Mouse (Mus musculus) kidney, adult 2 months (tissue): ENCODE data around the gene Rpia.

ENCODE experiments used
- CTCF ChIP-seq: fragments of 200-500 bp; conservative IDR thresholded peaks from 2 replicates; pipeline ENCODE4 v1.5.1; 2011; ENCODE audit warnings: low read depth, mild to moderate bottlenecking, control low read depth, low read length, moderate library complexity, mixed read lengths; ENCODE audit not compliant: insufficient read depth, insufficient read length
- POLR2A ChIP-seq: fragments of 200-500 bp; IDR thresholded peaks from one replicate; pipeline ENCODE4 v1.6.1; 2011; ENCODE audit warnings: low read depth, low read length, control low read depth

DNA sequence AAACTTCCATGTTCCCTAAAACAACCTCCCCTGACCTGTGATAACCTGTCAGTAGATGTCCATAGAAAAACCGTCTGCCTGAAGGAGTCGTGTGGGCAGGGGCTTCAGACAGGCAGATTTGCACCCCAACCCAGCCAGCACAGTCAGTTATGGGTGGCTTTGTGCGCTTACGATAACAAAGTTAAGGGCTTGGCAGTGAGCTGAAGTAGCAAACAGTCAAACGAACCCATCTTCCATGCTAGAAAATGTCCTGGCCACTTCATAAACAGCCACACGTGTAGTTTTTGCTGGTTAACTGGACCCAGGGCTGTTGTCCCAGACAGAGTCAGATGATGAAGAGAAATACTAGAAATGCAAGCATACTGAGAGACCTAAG lies 40.1 kb downstream of the Rpia start:
- no peak for TF ChIP-seq CTCF
- no peak for TF ChIP-seq POLR2A
